Mouse (Mus musculus): ENCODE data around the gene Ppp1r1c. TPM values are rescaled to one million over a fixed set of nuclear protein-coding genes. Genes with fewer than 3 reads are reported as not detected.

The Ppp1r1c gene
- polyA plus RNA-seq, 1 experiment from 2014 or later = 6.6 TPM

DNA sequence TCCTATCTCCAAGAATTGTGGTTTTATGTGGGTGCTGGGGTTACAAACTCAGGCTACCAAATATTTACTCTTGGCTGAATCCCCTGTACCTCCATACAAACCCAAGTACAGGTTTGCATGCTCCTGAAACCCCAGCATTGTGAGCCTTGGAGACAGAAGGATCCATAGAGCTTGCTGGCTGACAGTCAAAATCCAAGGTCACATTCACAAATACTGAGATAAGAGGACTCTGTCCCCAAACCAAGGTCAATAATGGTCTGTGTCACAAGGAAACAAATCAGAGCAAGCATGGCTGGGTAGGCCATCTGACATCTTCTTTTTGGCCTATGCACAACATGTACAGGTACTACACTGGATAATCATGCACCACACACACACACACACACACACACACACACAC lies 10.3 kb downstream of the Ppp1r1c start:
- Histone ChIP-seq H3K27ac (ENCODE audit: low read depth, low read length) (no peak overlapping the region), H3K4me3 (ENCODE audit: low read length) (no peak overlapping the region), H3K27me3 (replicated peaks; ENCODE audit: control insufficient read depth, insufficient read depth, low read length) (no peaks in the 10 kb centered on the region), H3K9ac (ENCODE audit: low read depth, low read length) (no peak overlapping the region), H3K4me1 (ENCODE audit: control insufficient read depth, insufficient read depth, low read depth, low read length) (no peaks in the 10 kb centered on the region), H3K4me2 (ENCODE audit: low read length) (no peak overlapping the region), H3K36me3 (ENCODE audit: control insufficient read depth, insufficient read depth, low read length) (no peaks in the 10 kb centered on the region), H3K9me3 (ENCODE audit: control insufficient read depth, low read length) (no peaks in the 10 kb centered on the region)
- ATAC-seq = no peak

DNA sequence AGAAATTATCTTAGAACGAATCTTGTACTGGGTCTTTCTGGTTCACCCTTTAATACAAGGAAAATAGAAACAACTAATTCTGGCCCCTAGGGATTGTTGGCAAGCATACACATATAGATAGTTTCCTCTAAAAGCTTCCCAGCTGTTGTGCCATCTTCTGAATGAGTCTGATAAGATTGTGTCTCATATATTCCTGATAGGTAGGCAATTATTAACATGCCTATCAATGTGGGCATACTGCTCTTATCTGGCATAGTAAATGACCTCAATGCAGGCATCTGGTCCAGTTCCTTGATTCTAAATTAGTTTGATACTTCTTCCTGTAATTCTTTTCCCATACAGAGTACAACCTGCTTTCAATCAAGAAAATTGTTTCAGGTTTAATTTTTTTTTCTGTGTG lies 14.8 kb downstream of the Ppp1r1c start:
- 81% methylated on average over 1 of the region's 1 CpGs for WGBS
- Histone ChIP-seq H3K36me3 (ENCODE audit: control insufficient read depth, insufficient read depth, low read length) (no peaks in the 10 kb centered on the region), H3K4me1 (ENCODE audit: control insufficient read depth, insufficient read depth, low read depth, low read length) (no peaks in the 10 kb centered on the region), H3K9ac (ENCODE audit: low read depth, low read length) (no peak overlapping the region), H3K27ac (ENCODE audit: low read depth, low read length) (no peak overlapping the region), H3K27me3 (replicated peaks; ENCODE audit: control insufficient read depth, insufficient read depth, low read length) (no peaks in the 10 kb centered on the region), H3K4me2 (ENCODE audit: low read length) (no peak overlapping the region), H3K9me3 (ENCODE audit: control insufficient read depth, low read length) (no peaks in the 10 kb centered on the region), H3K4me3 (ENCODE audit: low read length) (no peak overlapping the region)
- ATAC-seq = no peak

DNA sequence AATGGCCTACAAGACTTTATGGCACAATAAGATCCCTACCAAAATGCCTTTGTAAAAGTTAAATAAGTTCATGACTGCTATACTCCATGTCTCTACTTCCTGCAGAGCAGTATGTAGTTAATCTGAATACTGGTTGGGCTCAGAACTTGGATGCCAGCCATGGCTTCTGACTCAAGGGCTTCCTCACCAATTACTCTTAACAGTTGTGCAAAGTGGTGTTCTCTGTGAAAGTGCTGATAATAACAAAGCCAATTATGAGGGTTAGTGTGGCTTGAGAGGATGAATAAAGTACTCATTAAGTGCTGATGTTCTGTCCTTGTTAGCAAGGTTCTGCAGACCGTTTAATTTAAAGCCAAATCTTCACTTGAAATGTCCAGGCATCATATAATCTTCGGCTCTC lies 31.4 kb downstream of the Ppp1r1c start:
- Histone ChIP-seq H3K27ac (ENCODE audit: low read depth, low read length) (no peak overlapping the region), H3K36me3 (ENCODE audit: control insufficient read depth, insufficient read depth, low read length) (no peaks in the 10 kb centered on the region), H3K27me3 (replicated peaks; ENCODE audit: control insufficient read depth, insufficient read depth, low read length) (no peaks in the 10 kb centered on the region), H3K4me2 (ENCODE audit: low read length) (no peak overlapping the region), H3K4me1 (ENCODE audit: control insufficient read depth, insufficient read depth, low read depth, low read length) (no peaks in the 10 kb centered on the region), H3K4me3 (ENCODE audit: low read length) (no peak overlapping the region), H3K9ac (ENCODE audit: low read depth, low read length) (no peak overlapping the region), H3K9me3 (ENCODE audit: control insufficient read depth, low read length) (peaks cover 4% of the 10 kb centered on the region)
- no peak for ATAC-seq
- WGBS = 87% methylated on average over 2 of the region's 2 CpGs

DNA sequence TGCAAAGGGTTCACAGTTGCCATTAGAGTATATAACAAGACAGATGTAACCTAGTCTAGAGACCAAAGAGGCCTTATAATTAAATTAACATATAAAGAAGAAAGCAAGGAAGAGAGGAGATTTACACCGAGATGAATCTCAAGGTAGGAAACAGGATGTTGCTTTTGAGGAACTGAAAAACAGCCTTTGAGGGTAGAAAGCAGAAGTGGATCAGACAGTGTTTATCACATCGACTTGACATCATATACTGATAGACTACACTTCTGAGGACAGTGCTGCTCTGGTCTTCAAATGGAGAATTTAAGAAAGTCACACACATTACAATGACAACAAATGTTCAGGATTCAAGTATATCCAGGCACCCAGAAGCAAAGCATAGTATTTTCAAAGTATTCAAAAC lies 34.4 kb downstream of the Ppp1r1c start:
- Histone ChIP-seq H3K9me3 (ENCODE audit: control insufficient read depth, low read length) (peaks cover 2% of the 10 kb centered on the region), H3K36me3 (ENCODE audit: control insufficient read depth, insufficient read depth, low read length) (no peaks in the 10 kb centered on the region), H3K27me3 (replicated peaks; ENCODE audit: control insufficient read depth, insufficient read depth, low read length) (no peaks in the 10 kb centered on the region), H3K27ac (ENCODE audit: low read depth, low read length) (no peak overlapping the region), H3K4me3 (ENCODE audit: low read length) (no peak overlapping the region), H3K9ac (ENCODE audit: low read depth, low read length) (no peak overlapping the region), H3K4me1 (ENCODE audit: control insufficient read depth, insufficient read depth, low read depth, low read length) (no peaks in the 10 kb centered on the region), H3K4me2 (ENCODE audit: low read length) (no peak overlapping the region)
- 88% methylated on average over 2 of the region's 2 CpGs for WGBS
- ATAC-seq = no peak

DNA sequence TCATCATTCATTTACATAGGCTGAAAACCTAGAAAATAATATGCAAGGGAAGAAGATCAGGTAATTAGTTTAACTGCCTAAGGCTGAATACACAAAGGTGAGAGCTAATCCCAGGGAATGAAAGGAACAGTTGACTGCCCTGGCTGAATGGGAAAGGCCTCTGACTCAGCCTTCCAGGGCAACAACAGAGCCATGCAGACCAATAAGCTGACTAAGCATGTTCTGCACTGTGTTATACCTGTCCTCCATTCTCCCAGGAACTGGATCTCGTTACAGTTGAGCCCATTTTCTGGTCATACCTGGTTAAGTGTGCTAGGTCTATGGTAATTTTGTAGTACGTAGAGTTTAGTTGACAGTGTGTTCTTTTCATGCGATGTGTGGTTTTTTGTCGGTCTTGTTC lies 36.6 kb downstream of the Ppp1r1c start:
- H3K27ac ChIP-seq (ENCODE audit: low read depth, low read length) = no peak overlapping the region
- H3K9ac ChIP-seq (ENCODE audit: low read depth, low read length) = no peak overlapping the region
- H3K4me2 ChIP-seq (ENCODE audit: low read length) = no peak overlapping the region
- no peaks in the 10 kb centered on the region for H3K27me3 ChIP-seq (replicated peaks; ENCODE audit: control insufficient read depth, insufficient read depth, low read length)
- no peaks in the 10 kb centered on the region for H3K36me3 ChIP-seq (ENCODE audit: control insufficient read depth, insufficient read depth, low read length)
- ATAC-seq = no peak
- H3K9me3 ChIP-seq (ENCODE audit: control insufficient read depth, low read length) = no peaks in the 10 kb centered on the region
- 93% methylated on average over 4 of the region's 4 CpGs for WGBS
- H3K4me1 ChIP-seq (ENCODE audit: control insufficient read depth, insufficient read depth, low read depth, low read length) = no peaks in the 10 kb centered on the region
- no peak overlapping the region for H3K4me3 ChIP-seq (ENCODE audit: low read length)

DNA sequence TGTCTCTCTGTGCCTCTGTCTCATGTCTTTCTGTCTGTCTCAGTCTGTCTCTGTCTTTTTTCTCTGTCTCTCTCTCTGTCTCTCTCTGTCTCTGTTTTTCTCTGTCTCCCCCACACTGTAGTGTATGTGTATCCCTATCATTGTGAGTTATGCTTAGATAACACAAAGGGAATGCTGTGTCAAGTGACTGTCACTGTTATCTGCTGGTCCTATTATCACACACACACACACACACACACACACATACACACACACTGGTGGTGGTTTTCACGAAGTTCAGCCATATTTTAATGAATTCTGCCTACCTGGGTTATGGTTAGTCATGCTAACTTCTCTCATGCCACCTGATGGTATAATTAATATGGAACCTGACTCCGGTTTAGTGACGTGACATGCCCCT lies 44.1 kb downstream of the Ppp1r1c start:
- no peak for ATAC-seq
- 78% methylated on average over 3 of the region's 3 CpGs for WGBS
- Histone ChIP-seq H3K4me3 (ENCODE audit: low read length) (no peak overlapping the region), H3K27me3 (replicated peaks; ENCODE audit: control insufficient read depth, insufficient read depth, low read length) (no peaks in the 10 kb centered on the region), H3K4me1 (ENCODE audit: control insufficient read depth, insufficient read depth, low read depth, low read length) (no peaks in the 10 kb centered on the region), H3K4me2 (ENCODE audit: low read length) (no peak overlapping the region), H3K27ac (ENCODE audit: low read depth, low read length) (no peak overlapping the region), H3K36me3 (ENCODE audit: control insufficient read depth, insufficient read depth, low read length) (no peaks in the 10 kb centered on the region), H3K9me3 (ENCODE audit: control insufficient read depth, low read length) (no peaks in the 10 kb centered on the region), H3K9ac (ENCODE audit: low read depth, low read length) (no peak overlapping the region)

DNA sequence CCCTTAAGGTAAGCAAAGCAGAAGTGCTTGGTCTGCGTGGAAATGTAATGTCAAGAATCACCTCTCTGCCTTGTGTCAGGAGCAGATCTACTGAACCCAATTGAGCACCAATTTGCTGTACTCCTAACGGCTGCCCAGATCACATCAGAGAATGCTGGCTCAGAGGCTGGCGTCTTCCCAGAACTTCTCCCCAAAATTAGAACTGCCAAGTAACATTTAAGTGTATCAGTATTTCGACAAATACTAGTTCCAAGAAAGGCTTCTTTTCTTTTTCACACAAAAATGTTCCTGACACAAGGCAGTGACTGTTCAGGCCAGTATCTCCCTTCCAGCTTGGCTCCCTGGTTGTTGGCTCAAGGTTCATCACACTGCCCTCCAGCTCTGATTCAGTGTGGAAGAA lies 52.4 kb downstream of the Ppp1r1c start:
- H3K36me3 ChIP-seq (ENCODE audit: control insufficient read depth, insufficient read depth, low read length) = no peaks in the 10 kb centered on the region
- H3K4me3 ChIP-seq (ENCODE audit: low read length) = no peak overlapping the region
- H3K9me3 ChIP-seq (ENCODE audit: control insufficient read depth, low read length) = no peaks in the 10 kb centered on the region
- ATAC-seq = no peak
- H3K27me3 ChIP-seq (replicated peaks; ENCODE audit: control insufficient read depth, insufficient read depth, low read length) = no peaks in the 10 kb centered on the region
- H3K9ac ChIP-seq (ENCODE audit: low read depth, low read length) = no peak overlapping the region
- H3K4me1 ChIP-seq (ENCODE audit: control insufficient read depth, insufficient read depth, low read depth, low read length) = no peaks in the 10 kb centered on the region
- 84% methylated on average over 4 of the region's 4 CpGs for WGBS
- no peak overlapping the region for H3K27ac ChIP-seq (ENCODE audit: low read depth, low read length)
- no peak overlapping the region for H3K4me2 ChIP-seq (ENCODE audit: low read length)

DNA sequence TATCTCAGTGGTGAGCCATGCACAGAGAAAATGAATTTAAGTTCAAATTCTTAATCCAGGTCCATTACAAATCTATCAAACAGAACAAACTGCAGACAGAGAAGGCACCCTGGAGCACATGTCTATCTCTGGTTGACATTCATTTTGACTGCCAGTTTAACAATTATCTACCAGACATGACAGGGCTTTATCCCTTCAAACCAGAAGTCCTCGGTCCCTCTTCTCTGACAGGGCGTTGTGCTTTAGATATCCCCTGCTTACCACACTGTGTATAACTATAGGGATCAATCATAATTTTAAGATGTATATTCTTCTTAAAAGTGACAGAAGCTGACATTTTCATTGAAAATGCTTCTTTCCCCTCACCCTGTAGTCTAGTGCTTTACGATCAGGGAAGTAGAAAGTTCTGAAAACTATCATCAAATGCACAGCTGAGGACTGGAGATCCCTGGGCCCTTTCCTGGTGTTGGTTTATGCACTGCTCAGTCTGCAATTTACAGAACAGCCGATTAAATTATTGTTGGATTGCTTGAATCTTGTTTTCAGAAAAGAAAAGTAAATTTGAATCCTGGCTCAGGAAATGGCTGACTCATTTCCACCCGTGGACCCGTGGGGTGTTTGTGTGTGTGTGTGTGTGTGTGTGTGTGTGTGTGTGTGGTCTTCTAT lies 55.3 kb downstream of the Ppp1r1c start:
- H3K27me3 ChIP-seq (replicated peaks; ENCODE audit: control insufficient read depth, insufficient read depth, low read length) = no peaks in the 10 kb centered on the region
- no peak overlapping the region for H3K27ac ChIP-seq (ENCODE audit: low read depth, low read length)
- no peaks in the 10 kb centered on the region for H3K36me3 ChIP-seq (ENCODE audit: control insufficient read depth, insufficient read depth, low read length)
- H3K4me3 ChIP-seq (ENCODE audit: low read length) = no peak overlapping the region
- H3K4me1 ChIP-seq (ENCODE audit: control insufficient read depth, insufficient read depth, low read depth, low read length) = no peaks in the 10 kb centered on the region
- no peak overlapping the region for H3K9ac ChIP-seq (ENCODE audit: low read depth, low read length)
- H3K9me3 ChIP-seq (ENCODE audit: control insufficient read depth, low read length) = no peaks in the 10 kb centered on the region
- WGBS = 81% methylated on average over 6 of the region's 6 CpGs
- H3K4me2 ChIP-seq (ENCODE audit: low read length) = no peak overlapping the region
- no peak for ATAC-seq

DNA sequence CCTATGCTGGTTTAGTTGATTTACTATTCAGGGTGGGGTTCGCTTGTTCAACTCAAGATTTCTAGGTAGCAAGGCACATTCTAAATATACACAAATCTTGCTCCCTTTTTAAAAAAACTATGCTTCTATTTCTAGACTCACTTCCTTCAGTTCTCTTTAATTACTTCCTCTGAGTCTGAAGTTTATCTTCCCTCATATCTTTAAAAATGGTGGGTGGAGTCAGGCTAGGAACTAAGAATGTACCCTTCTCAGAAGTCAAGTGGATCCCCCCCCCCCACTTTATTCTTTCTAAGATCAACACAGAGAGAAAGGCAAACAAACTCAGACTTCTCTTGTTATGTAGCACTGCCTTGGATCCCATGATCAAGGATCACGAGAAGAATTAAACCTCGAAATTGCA lies 57.5 kb downstream of the Ppp1r1c start:
- H3K9me3 ChIP-seq (ENCODE audit: control insufficient read depth, low read length) = no peaks in the 10 kb centered on the region
- H3K36me3 ChIP-seq (ENCODE audit: control insufficient read depth, insufficient read depth, low read length) = no peaks in the 10 kb centered on the region
- 90% methylated on average over 3 of the region's 3 CpGs for WGBS
- H3K27me3 ChIP-seq (replicated peaks; ENCODE audit: control insufficient read depth, insufficient read depth, low read length) = no peaks in the 10 kb centered on the region
- H3K4me3 ChIP-seq (ENCODE audit: low read length) = no peak overlapping the region
- H3K4me1 ChIP-seq (ENCODE audit: control insufficient read depth, insufficient read depth, low read depth, low read length) = no peaks in the 10 kb centered on the region
- H3K9ac ChIP-seq (ENCODE audit: low read depth, low read length) = no peak overlapping the region
- H3K4me2 ChIP-seq (ENCODE audit: low read length) = no peak overlapping the region
- no peak overlapping the region for H3K27ac ChIP-seq (ENCODE audit: low read depth, low read length)
- ATAC-seq = no peak

DNA sequence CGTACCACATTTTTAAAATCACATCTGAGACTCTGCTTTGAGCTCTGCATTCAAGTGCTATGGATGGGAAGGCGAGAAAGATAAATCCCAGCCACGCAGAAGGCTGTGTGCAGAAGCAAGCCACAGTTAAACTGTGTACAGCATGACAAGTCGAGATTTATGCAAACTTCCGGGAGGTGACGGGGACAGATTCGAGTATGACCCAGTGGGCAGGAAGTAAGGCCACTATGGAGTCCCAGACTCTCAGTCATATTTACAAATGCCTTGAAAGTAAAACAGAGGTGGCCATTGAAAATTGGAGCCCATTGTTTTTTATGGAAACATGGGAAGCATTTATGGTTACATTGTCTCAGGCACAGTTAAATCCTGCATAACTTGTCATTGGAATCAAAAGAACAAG lies 58.1 kb downstream of the Ppp1r1c start:
- H3K36me3 ChIP-seq (ENCODE audit: control insufficient read depth, insufficient read depth, low read length) = no peaks in the 10 kb centered on the region
- H3K4me1 ChIP-seq (ENCODE audit: control insufficient read depth, insufficient read depth, low read depth, low read length) = no peaks in the 10 kb centered on the region
- no peak overlapping the region for H3K27ac ChIP-seq (ENCODE audit: low read depth, low read length)
- no peak overlapping the region for H3K4me3 ChIP-seq (ENCODE audit: low read length)
- H3K4me2 ChIP-seq (ENCODE audit: low read length) = no peak overlapping the region
- H3K27me3 ChIP-seq (replicated peaks; ENCODE audit: control insufficient read depth, insufficient read depth, low read length) = no peaks in the 10 kb centered on the region
- no peaks in the 10 kb centered on the region for H3K9me3 ChIP-seq (ENCODE audit: control insufficient read depth, low read length)
- ATAC-seq = no peak
- 85% methylated on average over 7 of the region's 7 CpGs for WGBS
- H3K9ac ChIP-seq (ENCODE audit: low read depth, low read length) = no peak overlapping the region

Measured in hindbrain, embryonic 16.5 days (tissue).